Mouse (Mus musculus) stomach, embryonic 15.5 days (tissue): ENCODE data around the gene Tssk1. TPM values are rescaled to one million over a fixed set of nuclear protein-coding genes. Genes with fewer than 3 reads are reported as not detected.

Experiments used
- ATAC-seq: fragments of 200-750 bp; cut with Nextera tagmentation; 2 replicates; pipeline ENCODE4 v1.8.0; 2017; ENCODE audit warnings: low read depth, moderate number of reproducible peaks, moderate TSS enrichment; ENCODE audit not compliant: insufficient read depth, low FRiP score
- H3K27ac ChIP-seq: fragments of 300-500 bp; sonication (generic); 2 replicates; pipeline ENCODE4 v1.5.1; 2015; ENCODE audit warnings: mild to moderate bottlenecking, inconsistent platforms
- H3K27me3 ChIP-seq: fragments of 300-500 bp; sonication (generic); replicated peaks from 2 replicates; pipeline ENCODE4 v1.6.1; 2015; ENCODE audit warnings: inconsistent platforms
- H3K36me3 ChIP-seq: fragments of 300-500 bp; sonication (generic); 2 replicates; pipeline ENCODE4 v1.6.1; 2015; ENCODE audit warnings: inconsistent platforms
- H3K4me1 ChIP-seq: fragments of 300-500 bp; sonication (generic); 2 replicates; pipeline ENCODE4 v1.6.1; 2015; ENCODE audit warnings: inconsistent platforms
- H3K4me2 ChIP-seq: fragments of 300-500 bp; sonication (generic); 2 replicates; pipeline ENCODE4 v1.6.1; 2015; ENCODE audit warnings: mild to moderate bottlenecking, inconsistent platforms
- H3K4me3 ChIP-seq: fragments of 300-500 bp; sonication (generic); replicated peaks from 2 replicates; pipeline ENCODE4 v1.5.1; 2015; ENCODE audit warnings: inconsistent platforms
- H3K9ac ChIP-seq: fragments of 300-500 bp; sonication (generic); 2 replicates; pipeline ENCODE4 v1.6.1; 2015; ENCODE audit warnings: inconsistent platforms
- H3K9me3 ChIP-seq: fragments of 300-500 bp; sonication (generic); 2 replicates; pipeline ENCODE4 v1.6.1; 2016; ENCODE audit warnings: inconsistent platforms
- WGBS: fragments of 180-500 bp; shearing (Covaris S2); methylation state at CpG from one replicate; pipeline ENCODE4 v1.1.7; 2015; 5-methylcytosine and 5-hydroxymethylcytosine counted together
- polyA plus RNA-seq: library from polyadenylated mRNA; unstranded; fragments of >200 nt; fragmentation: Nextera tagmentation; extraction: Ambion mirVana; gene quantifications from 2 replicates; pipeline ENCODE4 v1.2.1, GENCODE M21; 2015

Gene Tssk1
- polyA plus RNA-seq, 1 experiment from 2014 or later = not detected

GRCm38 (mm10) chr16:17931906-17932460 is 38.0 kb downstream of the Tssk1 start:
- WGBS = 71% methylated on average over 5 of the region's 5 CpGs
- Histone ChIP-seq H3K4me2 (no peak overlapping the region), H3K36me3 (no peaks in the 10 kb centered on the region), H3K9ac (no peak overlapping the region), H3K4me1 (peaks cover 9% of the 10 kb centered on the region), H3K27me3 (no peaks in the 10 kb centered on the region), H3K4me3 (no peak overlapping the region), H3K9me3 (no peaks in the 10 kb centered on the region), H3K27ac (no peak overlapping the region)
- ATAC-seq = no peak

- Histone ChIP-seq H3K36me3 (no peaks in the 10 kb centered on the region), H3K4me1 (peaks cover 8% of the 10 kb centered on the region), H3K4me2 (no peak overlapping the region), H3K4me3 (no peak overlapping the region), H3K9me3 (no peaks in the 10 kb centered on the region), H3K9ac (no peak overlapping the region), H3K27me3 (no peaks in the 10 kb centered on the region), H3K27ac (no peak overlapping the region)
- 69% methylated on average over 9 of the region's 9 CpGs for WGBS
- no peak for ATAC-seq
Observed at GRCm38 (mm10) chr16:17933594-17934444, 39.8 kb downstream of the Tssk1 start.

DNA sequence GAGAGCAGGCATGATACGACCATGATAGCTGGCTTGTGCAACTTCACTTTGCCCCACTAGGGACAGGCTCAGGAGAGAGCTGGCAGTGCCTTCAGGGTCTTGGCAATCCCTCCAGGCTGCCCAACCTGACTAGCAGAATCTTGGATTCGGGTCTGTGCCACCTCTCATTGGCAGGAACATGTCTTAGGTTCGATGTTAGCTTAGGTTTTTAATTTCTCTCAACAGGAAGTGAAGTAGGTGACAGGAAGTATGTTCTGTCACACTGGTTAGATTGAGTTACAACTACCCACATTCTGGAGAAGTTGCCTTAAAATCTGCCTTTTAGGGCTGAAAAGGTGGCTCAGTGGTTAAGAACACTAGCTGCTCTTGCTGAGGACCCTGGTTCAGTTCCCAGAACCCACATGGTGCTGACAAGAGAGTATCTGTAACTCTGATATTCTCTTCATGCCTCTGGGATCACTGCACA is 40.5 kb downstream of the Tssk1 start:
- Histone ChIP-seq H3K4me3 (no peak overlapping the region), H3K4me2 (no peak overlapping the region), H3K27ac (no peak overlapping the region), H3K36me3 (no peaks in the 10 kb centered on the region), H3K27me3 (no peaks in the 10 kb centered on the region), H3K4me1 (peaks cover 13% of the 10 kb centered on the region), H3K9me3 (no peaks in the 10 kb centered on the region), H3K9ac (no peak overlapping the region)
- ATAC-seq = no peak
- WGBS = 59% methylated on average over 3 of the region's 3 CpGs

DNA sequence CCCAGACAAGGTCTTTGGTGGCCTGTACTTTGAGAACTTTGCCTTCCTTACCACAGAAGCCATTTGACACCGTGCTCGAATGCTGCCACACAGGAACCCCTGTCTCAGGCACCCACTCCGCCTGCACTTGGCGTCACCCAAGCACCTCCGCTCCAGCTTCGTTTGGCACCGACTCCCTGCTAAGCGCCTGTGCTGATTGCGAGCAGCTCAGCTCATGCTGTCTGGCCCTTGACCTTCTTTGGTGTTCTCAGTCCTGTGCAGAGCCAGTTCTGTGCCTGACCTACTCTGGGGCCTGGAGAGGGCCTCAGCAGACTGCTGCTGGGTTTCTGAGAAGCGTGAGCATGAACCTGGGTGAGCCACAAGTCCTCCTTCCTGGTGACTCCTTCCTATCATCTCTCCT is 42.8 kb downstream of the Tssk1 start:
- 80% methylated on average over 10 of the region's 10 CpGs for WGBS
- no peak for ATAC-seq
- Histone ChIP-seq H3K4me3 (no peak overlapping the region), H3K9ac (no peak overlapping the region), H3K4me2 (no peak overlapping the region), H3K27ac (no peak overlapping the region), H3K9me3 (no peaks in the 10 kb centered on the region), H3K36me3 (no peaks in the 10 kb centered on the region), H3K4me1 (peaks cover 13% of the 10 kb centered on the region), H3K27me3 (no peaks in the 10 kb centered on the region)

- no peak for ATAC-seq
- no peak overlapping the region for H3K4me3 ChIP-seq
- WGBS = 65% methylated on average over 7 of the region's 7 CpGs
Observed at GRCm38 (mm10) chr16:17938187-17938586, 44.2 kb downstream of the Tssk1 start.

DNA sequence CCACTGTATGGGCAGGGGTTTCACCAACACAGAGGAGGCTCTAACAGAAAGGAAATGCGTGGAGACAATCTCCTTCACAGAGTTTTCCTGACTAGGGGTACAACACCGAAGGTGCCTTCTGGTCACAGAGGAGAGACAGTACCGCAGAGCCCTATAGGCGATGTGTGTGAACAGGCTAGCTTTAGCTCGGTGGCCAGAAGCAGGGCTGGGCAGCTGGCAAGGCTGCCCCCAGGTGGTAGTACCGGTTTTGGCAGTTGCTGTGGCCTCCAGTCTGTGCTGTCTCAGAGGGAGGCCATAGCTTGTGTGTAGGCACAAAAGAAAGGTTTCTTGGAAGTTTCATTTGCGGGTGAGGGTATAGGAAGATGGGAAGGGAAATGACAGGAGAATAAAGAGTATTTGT is 44.8 kb downstream of the Tssk1 start:
- WGBS = 10% methylated on average over 7 of the region's 7 CpGs
- no peaks in the 10 kb centered on the region for H3K27me3 ChIP-seq
- no peak overlapping the region for H3K9ac ChIP-seq
- peak; percentile 89 for ATAC-seq
- peaks cover 13% of the 10 kb centered on the region for H3K4me1 ChIP-seq
- H3K4me3 ChIP-seq = no peak overlapping the region
- H3K9me3 ChIP-seq = no peaks in the 10 kb centered on the region
- no peaks in the 10 kb centered on the region for H3K36me3 ChIP-seq
- peak overlapping the region; percentile 72 for H3K27ac ChIP-seq
- H3K4me2 ChIP-seq = peak overlapping the region; percentile 19; the same call in 1 of the 2 replicates

More at GRCm38 (mm10) chr16:17938187-17938586, 44.2 kb downstream of the Tssk1 start:
- no peak overlapping the region for H3K9ac ChIP-seq
- H3K27ac ChIP-seq = no peak overlapping the region
- H3K9me3 ChIP-seq = no peaks in the 10 kb centered on the region
- H3K4me2 ChIP-seq = no peak overlapping the region
- H3K36me3 ChIP-seq = no peaks in the 10 kb centered on the region
- peaks cover 13% of the 10 kb centered on the region for H3K4me1 ChIP-seq
- H3K27me3 ChIP-seq = no peaks in the 10 kb centered on the region

GRCm38 (mm10) chr16:17939255-17939751 is 45.3 kb downstream of the Tssk1 start:
- Histone ChIP-seq H3K9ac (no peak overlapping the region), H3K27ac (peak overlapping the region; percentile 72), H3K4me1 (peaks cover 13% of the 10 kb centered on the region), H3K4me2 (peak overlapping the region; percentile 19; the same call in 1 of the 2 replicates), H3K9me3 (no peaks in the 10 kb centered on the region), H3K36me3 (no peaks in the 10 kb centered on the region), H3K27me3 (no peaks in the 10 kb centered on the region), H3K4me3 (no peak overlapping the region)
- peak; percentile 81 for ATAC-seq
- 28% methylated on average over 9 of the region's 9 CpGs for WGBS

DNA sequence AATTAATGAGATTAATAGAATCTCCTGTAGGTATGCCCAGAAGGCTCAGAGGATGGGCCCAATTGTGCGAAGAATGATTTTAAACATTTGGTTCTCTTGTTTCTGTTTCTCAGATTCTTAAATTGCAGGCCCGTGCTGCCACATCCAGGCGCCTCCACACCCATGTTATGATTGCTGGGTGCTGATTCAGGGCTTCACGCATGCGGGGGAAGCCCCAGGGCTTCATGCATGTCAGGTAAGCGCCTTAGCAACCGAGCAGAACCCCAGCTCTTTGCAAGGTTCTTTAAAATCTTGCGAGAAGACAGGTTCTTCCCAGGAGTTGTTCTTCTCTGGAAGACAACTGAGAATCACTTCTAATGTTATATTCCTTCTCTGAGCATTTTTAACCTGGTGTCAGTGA is 49.4 kb downstream of the Tssk1 start:
- Histone ChIP-seq H3K36me3 (no peaks in the 10 kb centered on the region), H3K9me3 (no peaks in the 10 kb centered on the region), H3K27ac (no peak overlapping the region), H3K4me1 (peaks cover 11% of the 10 kb centered on the region), H3K27me3 (no peaks in the 10 kb centered on the region), H3K4me2 (no peak overlapping the region), H3K4me3 (no peak overlapping the region), H3K9ac (no peak overlapping the region)
- no peak for ATAC-seq
- WGBS = 62% methylated on average over 8 of the region's 8 CpGs

- peak; percentile 39; the same call in 1 of the 2 replicates for ATAC-seq
- Histone ChIP-seq H3K4me2 (peak overlapping the region; percentile 9; the same call in 1 of the 2 replicates), H3K27me3 (no peaks in the 10 kb centered on the region), H3K4me3 (no peak overlapping the region), H3K4me1 (no peaks in the 10 kb centered on the region), H3K9ac (no peak overlapping the region), H3K36me3 (no peaks in the 10 kb centered on the region), H3K9me3 (no peaks in the 10 kb centered on the region), H3K27ac (0 out of 2 replicates have a peak overlapping the region, but pooled peaks have one; percentile 40)
- 46% methylated on average over 7 of the region's 7 CpGs for WGBS
Observed at GRCm38 (mm10) chr16:17945081-17945831, 51.2 kb downstream of the Tssk1 start.
